ENCODE assay signal across 1 mouse cellular context in the genomic region with DNA sequence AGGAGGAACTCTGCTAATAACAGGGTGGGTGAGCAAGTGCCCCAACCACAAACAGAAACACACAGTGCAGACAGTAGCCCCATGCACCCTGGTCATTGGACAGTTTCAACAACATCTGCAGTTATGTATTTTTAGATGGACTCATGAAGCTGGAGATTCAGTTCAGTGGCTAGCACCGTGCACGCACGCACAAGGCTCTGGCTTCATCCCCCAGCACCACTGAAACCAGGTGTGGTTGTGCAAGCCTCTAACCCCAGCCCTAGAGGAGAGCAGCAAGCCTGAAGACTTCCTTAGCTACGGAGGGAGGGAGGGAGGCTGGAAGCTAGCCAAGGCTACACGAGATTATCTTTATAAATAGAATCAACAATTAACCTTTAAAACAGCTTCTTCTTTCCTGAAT.
A peak's percentile ranks its signal among the peaks of the same experiment; 100 is the strongest.
TF ChIP-seq lines count a peak whose summit lies in the region.

No protein-coding gene starts in this region.

TF ChIP-seq in CH12.LX, 34 proteins besides CTCF, POLR2A, EP300 and RAD21 (continued from another document):
- no peak for TF ChIP-seq ZC3H11A (IDR thresholded peaks at IDR 0.05; ENCODE audit: low read depth, low read length)
- 0 out of 2 replicates have a peak, but pooled peaks have one; percentile 21 for TF ChIP-seq JUND (conservative IDR thresholded peaks at IDR 0.05; ENCODE audit: low read depth, low read length)
- peak; percentile 26; the same call in 1 of the 2 replicates for TF ChIP-seq NRF1 (IDR thresholded peaks at IDR 0.05; ENCODE audit: low read depth, low read length)
- TF ChIP-seq RCOR1 (conservative IDR thresholded peaks at IDR 0.05; ENCODE audit: low read depth, low read length): no peak; the same call in 1 of the 2 replicates
- TF ChIP-seq MAFK (IDR thresholded peaks at IDR 0.05; ENCODE audit: insufficient replicate concordance, low read length): 0 out of 2 replicates have a peak, but pooled peaks have one; percentile 50
- peak; percentile 60 for TF ChIP-seq TBP (conservative IDR thresholded peaks at IDR 0.05; ENCODE audit: low read depth, low read length)
TF ChIP-seq in CH12.LX: peak in this region for 16.
